Comparison of ENCODE assay signal across 8 mouse cellular contexts in genomic region chr9:96669877-96670276, GRCm38 (mm10). TPM values are rescaled to one million over a fixed set of nuclear protein-coding genes. Genes with fewer than 3 reads are reported as not detected.
A peak's percentile ranks its signal among the peaks of the same experiment; 100 is the strongest.
DNase-seq lines count a peak whose midpoint lies in the region; ATAC-seq and TF ChIP-seq lines count a peak whose summit lies in the region.

No protein-coding gene starts in this region.

- peak; percentile 93 for TF ChIP-seq POLR2A in cortical plate, adult 2 months (IDR thresholded peaks at IDR 0.05; ENCODE audit: extremely low read depth, insufficient read depth, low read length)

- no peaks in the 10 kb centered on the region for H3K27me3 ChIP-seq in megakaryocyte, embryonic 14.5 days (replicated peaks)

- H3K36me3 ChIP-seq in megakaryocyte, embryonic 14.5 days (replicated peaks; ENCODE audit: low read length), result no peaks in the 10 kb centered on the region

- DNase-seq in gastrocnemius, adult 8-10 months (ENCODE audit: low spot score in 2 of 2), result peak; percentile 91 to 92
- DNase-seq in hindlimb bud, embryonic 11.5 days (ENCODE audit: extremely low spot score, low read depth, low spot score), result peak; percentile 90
- DNase-seq in left cerebral cortex, adult 8-10 months (ENCODE audit: low spot score in 2 of 2), result peak; percentile 93 to 98
- DNase-seq in right cerebral cortex, postnatal 10 days (ENCODE audit: low spot score in 2 of 2), result peak; percentile 98
- DNase-seq in urinary bladder, postnatal 25 days (ENCODE audit: low spot score), result peak; percentile 89

- no peaks in the 10 kb centered on the region for H3K4me1 ChIP-seq in cortical plate, adult 2 months (ENCODE audit: control insufficient read depth, insufficient read depth, low read length)
- H3K4me1 ChIP-seq in megakaryocyte, embryonic 14.5 days, result peaks cover 28% of the 10 kb centered on the region

- peak overlapping the region; percentile 32 for H3K4me3 ChIP-seq in cortical plate, adult 2 months (ENCODE audit: insufficient read depth, low read length)
- H3K4me3 ChIP-seq in megakaryocyte, embryonic 14.5 days (replicated peaks), result peak overlapping the region; percentile 89

- TF ChIP-seq CTCF in cortical plate, adult 2 months (IDR thresholded peaks at IDR 0.05; ENCODE audit: extremely low read depth, insufficient read depth, low read length), result peak; percentile 82

- ATAC-seq in activated CD4-positive, CD25-positive, alpha-beta regulatory T cell, adult 4 months, result peak; percentile 100

- peaks cover 3% of the 10 kb centered on the region; the same call in 1 of the 2 replicates for H3K9me3 ChIP-seq in megakaryocyte, embryonic 14.5 days

- H3K27ac ChIP-seq in cortical plate, adult 2 months (ENCODE audit: insufficient read depth, low read length), result 0 out of 2 replicates have a peak overlapping the region, but pooled peaks have one; percentile 49

RNA-seq across cellular contexts. Expression of gene Rasa2, which starts 38.5 kb away (rescaled TPM):
- 10 to 100 TPM; 36.2 to 36.7 TPM for polyA plus RNA-seq in activated CD4-positive, CD25-positive, alpha-beta regulatory T cell, adult 4 months (2017; shearing (Covaris generic))
- polyA plus RNA-seq in cortical plate, adult 2 months (2012; rRNA removed), result 10.1 and 10.7 TPM in 2 replicates
- 1 to 10 TPM; 2.1 to 3.3 (median 2.4) TPM for total RNA-seq in gastrocnemius, adult 8-10 months (2022)
- 10 to 100 TPM; 33.1 to 43.3 (median 39.0) TPM for total RNA-seq in left cerebral cortex, adult 8-10 months (2022)
- 0.38 TPM in 1 of 2 replicates, not detected in the other for polyA plus RNA-seq in megakaryocyte, embryonic 14.5 days (2012; ENCODE audit: insufficient read depth, low replicate concordance)

Comparison
In these comparisons a context has a peak if more than half of its experiments do, and no peak if none do; other contexts are left out.
1. Peak in every context shown above with its lines: DNase-seq, ATAC-seq, H3K4me3 ChIP-seq and H3K27ac ChIP-seq.